Mouse (Mus musculus): ENCODE measurements around the gene Xrcc6.

Gene Xrcc6

DNA sequence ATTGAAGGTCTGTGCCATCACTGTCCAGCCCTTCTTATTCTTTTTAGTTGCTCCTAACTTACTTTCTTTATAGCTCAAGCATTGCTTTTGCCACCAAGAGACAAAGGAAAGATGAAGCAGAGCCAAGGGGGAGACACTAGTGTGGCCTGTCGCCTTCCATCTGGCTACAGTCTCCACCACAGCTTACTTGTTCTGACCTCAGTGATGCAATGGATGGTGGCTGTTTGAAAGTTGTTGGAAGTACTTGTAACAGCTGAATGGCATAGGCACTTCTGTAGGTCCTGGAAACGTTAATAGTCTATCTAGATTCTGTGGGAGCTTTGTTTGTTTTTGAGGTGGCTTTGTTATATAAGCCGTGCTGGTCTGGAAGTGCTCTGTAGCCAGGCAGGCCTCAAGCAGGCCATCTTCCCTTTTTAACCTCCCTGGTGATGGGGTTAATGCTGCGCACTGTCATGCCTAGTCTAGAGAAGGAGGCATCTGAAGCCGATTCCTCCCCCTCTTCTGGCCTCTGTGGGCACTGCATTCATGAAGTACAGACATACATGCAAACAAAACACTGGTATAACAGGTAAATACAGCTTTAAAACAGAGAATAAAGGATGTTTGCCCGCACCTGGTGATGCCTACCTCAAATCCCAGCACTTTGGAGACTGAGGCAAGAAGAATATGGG is 36.5 kb downstream of the Xrcc6 start:
- DNase-seq = peak; percentile 53

DNA sequence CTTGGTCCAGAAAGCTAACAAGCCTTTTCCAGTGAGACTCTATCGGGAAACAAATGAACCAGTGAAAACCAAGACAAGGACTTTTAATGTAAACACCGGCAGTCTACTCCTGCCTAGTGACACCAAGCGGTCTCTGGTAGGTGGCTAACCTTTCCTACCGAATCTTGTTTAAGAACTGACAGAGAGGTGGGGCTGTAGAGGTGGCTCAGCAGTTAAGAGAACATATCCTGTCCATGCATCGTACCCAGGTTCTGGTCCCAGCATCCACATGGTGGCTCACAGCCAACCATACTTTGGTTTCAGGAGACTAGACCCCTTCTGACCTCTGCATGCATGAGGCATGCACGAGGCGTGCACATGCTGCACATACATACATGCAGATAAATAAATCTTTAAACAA is 39.6 kb downstream of the Xrcc6 start:
- DNase-seq = peak; percentile 64

DNA sequence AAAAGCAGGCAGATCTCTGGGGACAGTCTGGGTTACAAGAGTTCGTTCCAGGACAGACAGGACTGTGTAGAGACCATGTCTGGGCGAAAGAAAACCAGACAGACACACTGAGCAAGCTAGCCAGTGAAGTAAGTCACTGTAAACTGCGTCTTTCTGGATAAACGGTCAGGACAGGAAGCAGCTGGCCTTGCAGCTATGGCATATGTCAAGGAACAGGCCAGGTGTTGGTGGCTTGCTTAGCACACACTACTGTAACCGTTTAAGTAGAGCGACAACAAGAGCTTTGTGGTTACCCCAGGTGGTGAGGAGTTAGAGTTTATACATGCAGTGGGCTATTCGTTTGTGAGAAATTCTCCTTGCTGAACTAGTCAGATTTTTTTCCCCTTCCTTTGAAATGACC is 40.1 kb downstream of the Xrcc6 start:
- DNase-seq = peak; percentile 77

DNA sequence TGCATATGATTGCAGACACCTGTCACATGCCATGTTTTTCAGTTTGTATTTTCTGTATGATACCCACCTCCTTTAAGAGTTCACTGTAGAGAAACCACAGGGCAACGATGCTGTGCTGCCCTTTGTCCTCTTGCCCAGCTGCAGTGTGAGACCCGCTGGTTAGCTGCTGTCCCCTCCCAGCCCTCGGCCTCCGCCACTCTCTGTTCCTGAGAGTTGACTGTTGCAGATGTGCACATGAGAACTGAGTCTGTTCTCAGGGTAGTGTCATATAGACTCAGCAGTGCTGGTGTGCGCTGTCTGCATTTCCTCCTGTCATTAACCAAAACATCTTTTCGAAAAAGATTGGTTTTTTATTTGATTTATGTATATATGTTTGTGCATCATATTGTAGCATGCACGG is 44.8 kb downstream of the Xrcc6 start:
- DNase-seq = no peak

DNA sequence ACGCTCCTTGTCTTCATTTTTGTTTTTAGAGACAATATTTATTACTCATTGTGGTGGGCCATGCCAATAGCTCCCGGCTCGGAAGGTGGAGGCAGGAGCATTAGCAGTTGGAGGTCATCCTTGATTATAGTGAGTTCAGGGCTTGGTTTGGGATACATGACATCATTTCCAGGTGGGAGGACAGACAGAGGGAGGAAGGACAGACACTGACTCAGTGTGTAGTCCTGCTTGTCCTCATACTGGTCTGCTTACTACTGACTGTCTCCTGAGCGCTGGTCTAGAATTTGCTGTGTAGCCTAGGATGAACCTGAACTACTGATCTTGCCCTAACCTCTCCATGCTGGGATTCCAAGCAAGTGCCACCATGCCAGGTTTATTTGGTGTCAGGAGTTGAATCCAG is 46.1 kb downstream of the Xrcc6 start, which contains the start of gene Desi1:
Gene Desi1 (minus strand): TSS at position 101 of the 400 bp plus-strand sequence.
- no peak for DNase-seq

DNA sequence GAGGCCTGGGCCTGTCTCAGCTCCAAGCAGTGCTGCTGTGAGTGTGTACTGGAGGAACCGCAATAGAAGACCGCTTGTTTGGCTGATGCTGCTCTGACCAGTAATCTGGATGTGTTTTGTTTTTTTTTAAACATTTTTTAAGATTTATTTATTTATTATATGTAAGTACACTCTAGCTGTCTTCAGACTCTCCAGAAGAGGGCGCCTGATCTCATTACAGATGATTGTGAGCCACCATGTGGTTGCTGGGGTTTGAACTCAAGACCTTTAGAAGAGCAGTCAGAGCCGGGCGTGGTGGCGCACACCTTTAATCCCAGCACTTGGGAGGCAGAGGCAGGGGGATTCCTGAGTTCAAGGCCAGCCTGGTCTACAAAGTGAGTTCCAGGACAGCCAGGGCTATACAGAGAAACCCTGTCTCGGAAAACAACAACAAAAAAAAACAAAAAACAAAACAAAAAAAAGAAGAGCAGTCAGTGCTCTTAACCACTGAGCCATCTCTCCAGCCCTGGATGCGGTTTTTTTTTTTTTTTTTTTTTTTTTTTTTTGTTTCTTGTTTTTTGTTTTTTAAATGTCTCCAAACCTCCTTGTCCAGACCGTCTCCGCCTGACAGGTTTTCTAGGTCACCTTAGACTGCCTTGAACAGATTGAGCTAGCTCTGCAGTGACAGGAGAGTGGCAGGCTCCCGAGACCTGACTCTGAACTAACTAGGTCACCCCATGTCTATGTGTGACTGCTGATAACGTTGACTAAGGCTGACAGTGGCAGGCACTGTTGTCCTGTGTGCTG is 48.5 kb downstream of the Xrcc6 start:
- DNase-seq = peak; percentile 51

DNA sequence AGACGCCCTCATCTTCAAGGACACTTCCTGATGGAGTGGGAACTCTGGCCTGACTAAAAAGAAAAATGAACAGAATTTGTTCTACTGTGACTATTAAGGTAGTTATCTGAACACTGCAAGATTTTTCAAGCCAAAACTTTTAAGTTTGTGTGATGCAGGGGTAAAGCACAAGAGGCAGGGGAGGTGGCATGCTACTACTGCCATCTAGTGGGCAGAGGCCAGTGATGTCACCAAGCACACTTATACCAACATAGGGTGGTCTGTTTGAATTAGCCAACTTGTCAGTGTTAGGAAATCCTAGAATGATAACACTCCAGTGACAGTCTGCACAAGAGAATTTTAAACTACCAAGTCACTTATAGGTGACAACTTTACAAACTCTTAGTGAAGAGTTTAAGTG is 53.0 kb downstream of the Xrcc6 start:
- peak; percentile 73 for DNase-seq

DNA sequence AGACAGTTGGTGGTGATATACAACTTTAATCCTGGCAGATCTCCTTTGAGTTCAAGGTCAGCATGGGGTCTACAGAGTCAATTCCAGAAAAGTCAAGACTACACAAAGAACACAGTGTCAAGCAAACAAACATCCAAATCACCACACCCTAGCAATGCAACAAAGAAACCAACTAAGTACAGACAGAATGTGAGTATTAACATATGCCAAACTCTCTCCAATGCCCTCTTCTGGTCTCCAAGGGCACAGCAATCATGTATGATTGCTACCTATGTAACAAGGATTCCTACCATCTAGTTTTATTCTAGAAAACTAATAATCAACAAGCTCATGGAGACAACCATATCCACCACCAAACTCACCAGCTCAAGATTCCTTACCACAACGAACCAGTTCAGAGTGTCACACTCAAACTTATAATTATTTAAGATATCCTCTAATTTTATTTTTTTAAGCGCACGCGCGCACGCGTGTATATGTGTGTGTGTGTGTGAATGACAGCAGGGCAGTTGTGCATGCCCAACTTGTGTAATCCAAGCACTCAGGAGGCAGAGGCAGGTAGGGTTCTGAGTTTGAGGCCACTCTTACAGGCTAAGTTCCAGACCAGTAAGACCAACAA is 56.6 kb downstream of the Xrcc6 start:
- DNase-seq = peak; percentile 51

DNA sequence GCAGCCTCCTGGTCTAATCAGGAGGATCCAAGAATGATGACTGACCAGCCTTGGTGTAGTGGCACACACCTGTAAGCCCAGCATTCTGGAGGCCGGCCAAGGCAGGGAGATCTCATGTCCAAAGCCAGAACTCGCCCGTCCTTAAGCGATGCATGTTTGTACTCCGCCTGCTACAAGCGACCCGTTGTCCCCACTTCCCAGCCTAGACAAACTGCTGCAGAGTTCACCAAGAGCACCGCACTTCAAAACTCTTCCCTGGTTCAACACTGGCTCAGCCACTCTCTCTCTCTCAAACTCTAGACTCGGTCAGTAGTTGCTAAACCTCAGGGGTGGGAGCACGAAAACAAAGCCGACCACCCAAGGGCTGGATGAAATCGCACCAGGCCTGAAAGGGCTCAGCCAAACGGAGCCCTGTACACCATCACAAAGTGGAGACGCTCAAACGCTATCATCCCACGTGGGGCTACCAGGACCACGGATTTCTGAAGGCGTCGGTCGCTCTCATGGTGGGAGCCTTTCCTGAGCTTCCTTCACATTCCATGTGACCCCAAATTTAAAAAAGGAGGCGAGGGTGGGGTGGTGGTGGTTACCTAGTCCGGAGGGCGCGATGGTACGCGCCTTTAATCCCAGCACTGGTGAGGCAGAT is 58.7 kb downstream of the Xrcc6 start:
- DNase-seq = no peak

DNA sequence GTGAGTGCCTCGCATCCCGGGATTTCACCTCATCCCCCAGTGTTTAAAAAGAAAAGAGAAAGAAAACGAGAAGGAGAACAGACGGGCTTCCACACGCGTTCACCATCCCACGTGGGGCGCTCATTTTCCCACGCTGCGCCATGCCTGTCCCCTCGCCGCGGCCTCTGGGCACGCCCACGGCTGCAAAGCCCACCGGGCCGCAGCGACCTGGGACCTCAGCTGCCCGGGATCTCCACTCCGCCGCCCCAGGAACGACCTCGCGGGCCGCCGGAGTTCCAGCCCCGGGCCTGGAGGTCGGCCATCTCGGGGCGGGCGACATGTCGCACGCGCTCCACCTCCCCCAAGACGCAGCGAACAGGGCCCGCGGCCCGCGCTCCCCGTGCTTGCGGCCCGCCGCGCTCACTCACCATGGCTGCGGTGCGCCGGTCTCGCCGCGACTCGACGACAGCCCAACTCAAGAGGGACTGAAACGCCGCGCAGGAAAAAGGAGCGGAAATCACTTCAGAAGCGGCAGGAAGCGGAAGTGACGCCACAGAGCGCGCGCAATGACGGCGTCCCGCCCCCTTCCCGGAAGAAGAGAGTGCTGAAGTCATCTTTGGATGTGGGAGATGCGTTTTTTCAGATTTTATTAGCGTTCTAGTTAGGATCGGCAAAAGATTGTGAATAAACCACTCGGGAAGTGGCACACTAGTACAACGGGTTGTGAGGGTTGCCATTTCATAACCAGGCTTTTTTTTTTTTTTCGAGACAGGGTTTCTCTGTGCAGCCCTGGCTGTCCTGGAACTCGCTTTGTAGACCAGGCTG is 59.6 kb downstream of the Xrcc6 start, which contains the start of gene Snu13:
Gene Snu13 (minus strand): TSS at position 519 of the 804 bp plus-strand sequence.
- DNase-seq = peak; percentile 94

DNA sequence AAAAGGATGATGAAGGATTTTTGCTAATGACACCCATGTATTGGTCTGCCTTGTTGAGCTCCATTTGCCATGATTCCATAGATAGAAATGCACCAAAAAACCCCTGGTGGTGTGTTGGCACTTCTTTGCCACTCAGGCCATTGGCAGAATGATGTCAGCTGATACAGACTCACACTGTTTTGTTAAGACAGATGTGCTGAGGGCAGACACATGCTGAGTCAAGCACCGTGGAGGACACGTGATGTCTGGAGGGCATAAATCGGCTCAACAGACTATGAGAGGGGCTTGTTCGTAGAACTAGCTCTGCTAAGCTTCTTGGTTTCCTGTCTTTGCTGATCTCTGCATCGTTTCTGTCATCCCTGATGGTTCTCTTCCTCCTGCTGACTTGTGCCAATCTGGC is 64.9 kb downstream of the Xrcc6 start:
- DNase-seq = no peak

DNA sequence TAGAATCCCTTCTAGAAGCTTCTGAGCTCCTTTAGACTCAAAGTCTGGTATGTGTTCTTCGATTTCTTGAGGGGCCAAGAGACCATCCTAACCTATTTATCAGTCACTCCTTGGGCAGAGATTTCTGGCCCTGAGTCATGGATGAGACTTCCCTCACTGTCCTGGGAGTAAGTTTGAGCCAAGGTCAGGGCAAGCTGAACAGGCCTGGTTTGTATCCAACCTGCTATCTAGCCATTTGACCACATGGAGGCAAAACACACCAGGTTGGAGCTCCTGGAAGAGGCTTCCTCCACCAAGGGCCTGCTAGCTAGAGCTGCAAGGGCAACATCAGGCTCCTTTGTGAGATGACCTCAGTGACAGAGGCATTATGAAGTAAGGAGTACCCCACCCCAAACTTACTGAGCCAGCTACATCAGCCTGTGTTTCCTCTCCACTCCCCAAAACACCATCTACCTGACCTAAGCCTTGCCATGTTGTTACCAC is 71.1 kb downstream of the Xrcc6 start, which contains the start of gene 4930407I10Rik:
Gene 4930407I10Rik (plus strand): TSS at position 433 of the 483 bp plus-strand sequence.
- no peak for DNase-seq

DNA sequence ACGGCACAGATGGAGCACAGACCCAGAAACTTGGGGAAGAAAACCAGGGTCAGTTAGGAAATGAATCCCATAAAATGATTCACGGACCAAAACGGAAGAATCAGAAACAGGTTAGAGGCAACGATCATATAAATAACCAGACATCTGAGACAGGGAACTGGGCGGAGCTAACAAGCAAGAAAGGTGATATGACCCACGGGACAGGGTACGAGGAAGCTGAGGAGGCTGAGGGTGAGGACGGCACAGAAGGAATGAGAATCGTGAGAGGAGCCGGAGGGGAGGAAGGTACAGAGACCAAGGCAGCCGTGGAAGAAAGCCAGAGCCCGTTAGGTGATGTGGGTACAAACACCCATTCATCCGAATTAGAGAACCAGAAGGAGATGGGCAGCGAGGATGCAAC is 76.3 kb downstream of the Xrcc6 start:
- DNase-seq = no peak

DNA sequence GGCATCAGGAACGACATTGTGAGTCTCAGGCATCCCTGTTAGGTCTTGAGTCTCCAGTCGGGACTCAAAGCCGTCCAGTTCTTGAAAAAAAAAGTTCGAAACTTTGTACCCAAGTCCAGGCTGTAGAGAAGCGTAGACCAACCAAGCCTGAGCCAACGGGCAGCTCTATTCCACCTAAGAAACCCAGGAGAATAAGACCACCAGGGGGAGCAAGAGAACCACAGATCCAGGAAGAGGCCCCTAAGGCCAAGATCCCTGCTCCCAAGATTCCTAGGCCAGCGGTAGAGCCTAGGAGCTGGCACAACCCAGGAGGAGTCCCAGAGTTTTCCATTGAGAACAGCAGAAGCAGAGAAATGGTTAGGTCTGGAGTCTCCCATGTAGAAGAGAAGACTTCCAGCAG is 77.9 kb downstream of the Xrcc6 start:
- DNase-seq = peak; percentile 62

DNA sequence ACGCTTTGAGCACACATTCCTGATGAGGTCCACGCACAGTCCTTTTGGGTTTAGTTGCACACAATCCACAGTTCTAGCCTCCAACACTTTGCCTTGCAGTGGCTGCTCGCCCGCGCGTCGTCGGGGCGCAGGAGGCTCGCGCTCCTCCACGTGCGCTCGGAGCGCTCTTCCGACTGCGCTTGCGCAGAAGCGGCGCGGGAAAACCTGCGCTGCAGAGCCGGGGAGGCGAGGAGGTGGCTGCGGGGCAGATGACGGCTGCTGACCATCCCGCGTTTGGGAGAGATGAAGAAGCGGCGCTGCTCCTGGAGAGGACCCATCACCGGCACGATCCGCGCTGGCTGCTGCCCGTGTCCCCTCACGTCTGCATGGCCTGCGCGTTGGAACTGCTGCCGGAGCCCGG is 82.3 kb downstream of the Xrcc6 start, which contains the start of gene Mei1:
Gene Mei1 (plus strand): TSS at position 99 of the 400 bp plus-strand sequence.
- DNase-seq = no peak

DNA sequence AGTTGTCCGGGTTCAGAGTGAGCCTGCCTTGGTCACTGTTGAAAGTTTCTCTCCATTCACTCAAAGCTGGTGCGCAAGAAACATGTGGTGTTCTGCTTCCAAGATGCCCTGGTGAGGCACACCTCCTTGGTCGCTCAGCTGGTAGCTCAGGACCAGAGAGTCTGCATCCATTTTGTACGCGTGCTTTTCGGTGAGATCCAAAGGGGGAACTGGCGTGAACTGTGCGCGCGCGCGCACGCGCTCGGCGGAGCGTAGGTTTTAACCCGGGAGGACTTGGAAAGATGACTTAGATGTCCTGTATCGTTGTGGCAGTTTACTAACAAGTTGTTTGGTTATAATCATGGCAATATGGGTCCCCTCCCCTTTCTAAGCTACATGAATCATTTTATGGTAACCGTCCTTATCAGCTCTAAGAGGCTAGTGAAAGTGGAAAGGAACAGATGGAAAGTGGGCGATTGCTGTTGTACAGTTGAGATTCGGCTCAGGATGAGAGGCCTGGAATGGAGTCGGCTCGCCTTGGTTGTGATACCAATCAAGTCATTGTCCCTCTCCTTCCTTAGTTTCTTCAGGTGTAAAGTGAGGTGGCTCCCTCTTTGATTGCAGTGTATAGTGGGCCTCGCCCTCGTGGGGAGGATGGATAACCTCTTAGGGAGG is 84.3 kb downstream of the Xrcc6 start:
- DNase-seq = no peak

DNA sequence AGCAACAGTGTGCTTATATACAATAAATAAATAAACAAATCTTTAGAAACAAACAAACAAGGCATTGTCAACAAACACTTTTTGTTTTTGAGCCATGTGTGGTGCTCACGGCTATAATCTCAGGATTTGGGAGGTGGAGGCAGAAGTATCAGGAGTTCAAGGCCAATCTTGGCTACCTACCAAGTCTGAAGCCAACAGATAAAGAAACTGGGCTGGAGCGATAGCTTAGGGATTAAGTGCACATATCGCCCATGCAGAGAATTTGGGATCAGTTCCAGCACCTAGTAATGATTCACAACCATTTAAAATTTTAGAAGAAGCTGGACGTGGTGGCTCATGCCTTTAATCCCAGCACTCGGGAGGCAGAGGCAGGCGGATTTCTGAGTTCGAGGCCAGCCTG is 85.9 kb downstream of the Xrcc6 start:
- DNase-seq = no peak

DNA sequence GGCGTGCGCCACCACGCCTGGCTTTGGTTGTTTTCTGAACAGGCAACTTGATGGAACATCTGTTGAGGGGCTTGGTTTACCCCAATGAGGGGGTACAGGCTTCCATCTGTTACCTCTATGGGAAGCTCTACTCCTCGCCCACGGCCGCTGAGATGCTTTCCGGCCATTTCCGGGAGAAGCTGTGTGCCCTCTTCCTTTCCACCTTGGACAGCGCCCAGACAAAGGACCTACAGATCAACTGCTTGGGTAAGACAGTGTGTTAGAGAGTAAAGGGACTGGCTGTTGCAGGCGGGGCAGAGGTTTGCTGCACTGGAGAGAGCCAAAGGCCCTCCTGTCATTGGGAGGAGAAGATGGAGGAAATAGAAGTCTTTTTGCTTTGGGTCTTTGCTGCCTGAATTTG is 92.2 kb downstream of the Xrcc6 start:
- no peak for DNase-seq

DNA sequence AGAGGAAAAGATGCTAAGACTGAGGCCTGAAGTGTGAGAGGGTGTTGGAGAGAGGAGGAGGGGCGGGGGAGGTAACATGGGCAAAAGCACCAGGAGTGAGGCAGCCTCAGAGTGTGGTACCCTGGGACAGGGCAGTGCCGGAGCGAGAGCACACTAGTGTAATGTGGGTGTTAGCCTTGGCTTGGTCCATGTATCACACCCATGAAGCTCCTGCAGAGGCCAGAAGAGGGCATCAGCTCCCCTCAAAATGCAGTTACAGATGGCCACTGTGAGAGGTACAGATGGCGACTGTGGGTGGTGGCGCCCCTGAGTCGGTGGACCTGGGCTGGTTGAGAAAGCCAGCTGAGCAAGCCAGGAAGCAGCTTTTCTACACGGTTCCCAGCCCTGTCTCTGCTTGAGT is 93.5 kb downstream of the Xrcc6 start:
- peak; percentile 58 for DNase-seq

DNA sequence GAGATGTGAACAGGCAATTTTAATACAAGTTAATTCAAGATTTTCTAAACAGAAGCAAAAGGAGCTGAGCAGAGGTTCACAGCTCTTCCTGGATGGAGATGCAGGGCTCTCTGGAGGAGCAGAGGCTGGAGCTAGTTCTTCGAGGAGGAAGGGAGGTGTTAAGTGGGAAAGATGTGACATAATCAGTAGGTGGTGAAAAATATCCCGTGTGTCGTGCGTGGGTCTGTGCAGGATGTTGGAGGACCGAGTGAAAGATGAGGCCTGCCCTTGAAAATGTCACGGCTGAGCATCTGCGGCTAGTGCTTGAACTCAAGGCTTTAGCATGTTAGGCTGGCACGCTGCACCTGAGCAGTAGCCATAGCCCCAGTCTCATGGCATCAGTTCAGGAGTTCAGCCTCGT is 98.0 kb downstream of the Xrcc6 start:
- no peak for DNase-seq

DNA sequence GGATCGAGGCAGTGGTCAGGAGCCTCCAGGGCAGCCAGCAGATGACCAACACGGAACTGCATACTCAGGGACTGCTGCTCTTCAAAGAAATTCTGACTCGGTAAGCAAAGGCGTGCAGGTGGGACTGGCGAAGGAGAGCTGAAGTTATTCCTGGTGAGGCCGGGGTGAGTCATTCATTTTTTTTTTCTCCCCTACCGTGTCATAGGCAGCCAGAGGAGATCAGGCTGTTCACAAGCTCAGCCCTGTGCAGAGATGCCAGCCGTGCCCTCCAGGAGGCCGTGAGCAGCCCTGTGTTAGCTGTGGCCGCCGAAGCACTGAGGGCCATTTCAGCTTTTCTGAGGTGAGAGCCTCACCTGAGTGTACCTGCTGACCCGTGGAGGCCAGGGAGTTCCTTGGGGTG is 98.5 kb downstream of the Xrcc6 start:
- no peak for DNase-seq

DNA sequence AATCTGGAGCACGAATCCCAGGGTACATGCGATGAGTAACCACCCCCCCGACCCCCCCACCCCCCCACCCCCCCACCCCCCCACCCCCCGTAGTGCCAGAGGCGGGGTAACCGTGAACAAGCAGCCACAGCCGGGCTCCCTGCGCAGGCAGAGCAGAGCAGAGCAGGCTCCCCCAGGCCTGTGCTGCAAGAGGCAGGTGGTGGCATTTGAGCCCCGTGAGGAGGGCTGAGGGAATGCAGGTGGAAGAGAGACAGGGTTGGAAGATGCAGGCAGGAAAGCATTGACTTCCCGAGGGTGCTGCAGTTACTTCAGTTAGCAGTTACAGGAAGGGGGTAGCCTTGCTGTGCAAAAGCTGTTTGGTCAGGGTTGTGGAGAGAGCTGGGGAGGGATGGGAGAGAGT is 99.6 kb downstream of the Xrcc6 start:
- DNase-seq = peak; percentile 8

All from thymus, postnatal 25 days (tissue).